Mouse (Mus musculus) CH12.LX (cell line): ENCODE measurements around the gene Zbtb5. TPM values are rescaled to one million over a fixed set of nuclear protein-coding genes. Genes with fewer than 3 reads are reported as not detected.
"Not testable (repeated sequence)": the region's sequence is repeated elsewhere in the genome, so short reads cannot be mapped to it uniquely, and the experiment has no call there.

Source experiments
- DNase-seq: peaks from one replicate; pipeline ENCODE4 v3.0.0-alpha.2; 2013; ENCODE audit errors: extremely low read depth
- H3K27ac ChIP-seq: 2 replicates; pipeline ENCODE4 v1.5.1; 2012; ENCODE audit warnings: low read depth, mild to moderate bottlenecking, control low read depth, moderate library complexity; ENCODE audit not compliant: insufficient read depth
- H3K27me3 ChIP-seq: replicated peaks from 2 replicates; pipeline ENCODE3; 2012; ENCODE audit warnings: inconsistent platforms
- H3K36me3 ChIP-seq, 2 experiments: replicated peaks in 1 of 2; 2 replicates each; pipeline versions ENCODE3 to v1.6.1; 2012; ENCODE audit warnings: inconsistent platforms in 1 of 2, low read length in 1 of 2, mild to moderate bottlenecking in 1 of 2, mixed read lengths in 1 of 2, moderate library complexity in 1 of 2; ENCODE audit not compliant: control insufficient read depth in 1 of 2, insufficient read depth in 1 of 2
- H3K4me1 ChIP-seq, 2 experiments: 2 replicates each; pipeline ENCODE4 v1.6.1; 2012; ENCODE audit warnings: inconsistent platforms in 1 of 2, moderate library complexity in 1 of 2; ENCODE audit not compliant: insufficient read depth in 2 of 2, control insufficient read depth in 1 of 2
- H3K4me2 ChIP-seq: 2 replicates; pipeline ENCODE4 v1.6.1; 2012; ENCODE audit warnings: low read depth, mild to moderate bottlenecking, control low read depth; ENCODE audit not compliant: poor library complexity, insufficient read depth, severe bottlenecking
- H3K4me3 ChIP-seq, 3 experiments: fragments of 150-350 bp in 1 of 3; sonication (generic) in 1 of 3; replicated peaks in 1 of 3; 2 replicates each; pipeline versions ENCODE3 to v1.5.1; 2011 to 2012; ENCODE audit warnings: low read depth in 2 of 3, low read length in 2 of 3, mild to moderate bottlenecking in 2 of 3, moderate library complexity in 2 of 3, control low read depth in 1 of 3, improper control_type of control experiment in 1 of 3, inconsistent platforms in 1 of 3, mixed read lengths in 1 of 3; ENCODE audit not compliant: poor library complexity in 1 of 3
- H3K79me2 ChIP-seq: replicated peaks from 2 replicates; pipeline ENCODE4 v1.6.1; 2012; ENCODE audit warnings: mild to moderate bottlenecking, moderate library complexity; ENCODE audit not compliant: control insufficient read depth, poor library complexity, insufficient read depth, severe bottlenecking; ENCODE audit errors: extremely low read depth
- H3K9ac ChIP-seq: 2 replicates; pipeline ENCODE4 v1.6.1; 2012; ENCODE audit warnings: low read depth, mild to moderate bottlenecking, control low read depth, moderate library complexity; ENCODE audit not compliant: insufficient read depth
- H3K9me3 ChIP-seq: replicated peaks from 2 replicates; pipeline ENCODE3; 2012; ENCODE audit warnings: low read length, inconsistent platforms, mixed read lengths
- CHD2 ChIP-seq: IDR thresholded peaks from 2 replicates; pipeline ENCODE4 v1.6.1; 2011; ENCODE audit warnings: low read length, improper control_type of control experiment
- CTCF ChIP-seq, 2 experiments: IDR thresholded peaks in 1 of 2; conservative IDR thresholded peaks in 1 of 2; 2 replicates each; pipeline ENCODE4 v1.5.1; 2011 to 2012; ENCODE audit warnings: low read depth in 2 of 2, low read length in 2 of 2, improper control_type of control experiment in 1 of 2, inconsistent platforms in 1 of 2, mild to moderate bottlenecking in 1 of 2, moderate library complexity in 1 of 2
- E2F4 ChIP-seq: IDR thresholded peaks from 2 replicates; pipeline ENCODE4 v1.6.1; 2011; ENCODE audit warnings: low read depth, low read length, improper control_type of control experiment; ENCODE audit not compliant: insufficient replicate concordance
- EP300 ChIP-seq: IDR thresholded peaks from 2 replicates; pipeline ENCODE4 v1.6.1; 2011; ENCODE audit warnings: low read length, improper control_type of control experiment
- MXI1 ChIP-seq: IDR thresholded peaks from 2 replicates; pipeline ENCODE4 v1.6.1; 2011; ENCODE audit warnings: mild to moderate bottlenecking, low read depth, low read length, improper control_type of control experiment
- MYC ChIP-seq: IDR thresholded peaks from 2 replicates; pipeline ENCODE4 v1.6.1; 2011; ENCODE audit warnings: low read depth, mild to moderate bottlenecking, improper control_type of control experiment, low read length
- NRF1 ChIP-seq: IDR thresholded peaks from 2 replicates; pipeline ENCODE4 v1.6.1; 2014; ENCODE audit warnings: low read depth, mild to moderate bottlenecking, inconsistent platforms, low read length, improper control_type of control experiment, moderate library complexity
- PAX5 ChIP-seq: IDR thresholded peaks from 2 replicates; pipeline ENCODE4 v1.6.1; 2012; ENCODE audit warnings: low read length, inconsistent platforms, mixed read lengths
- POLR2AphosphoS2 ChIP-seq: IDR thresholded peaks from 2 replicates; pipeline ENCODE4 v1.6.1; 2011; ENCODE audit warnings: low read depth, low read length, improper control_type of control experiment
- RAD21 ChIP-seq: IDR thresholded peaks from 2 replicates; pipeline ENCODE4 v1.6.1; 2011; ENCODE audit warnings: low read depth, mild to moderate bottlenecking, low read length, improper control_type of control experiment, moderate library complexity
- SIN3A ChIP-seq: IDR thresholded peaks from 2 replicates; pipeline ENCODE4 v1.6.1; 2012; ENCODE audit warnings: low read length, improper control_type of control experiment, inconsistent platforms
- SMC3 ChIP-seq: IDR thresholded peaks from 2 replicates; pipeline ENCODE4 v1.6.1; 2011; ENCODE audit warnings: low read depth, low read length, improper control_type of control experiment
- TCF12 ChIP-seq: IDR thresholded peaks from 2 replicates; pipeline ENCODE4 v1.6.1; 2014; ENCODE audit warnings: low read depth, mild to moderate bottlenecking, inconsistent platforms, low read length, improper control_type of control experiment
- USF1 ChIP-seq: IDR thresholded peaks from 2 replicates; pipeline ENCODE4 v1.6.1; 2014; ENCODE audit warnings: low read depth, mild to moderate bottlenecking, inconsistent platforms, low read length, improper control_type of control experiment
- dilution Hi-C: fragments of 300-500 bp; cut with MboI; formaldehyde crosslinking; loops from 2 replicates; pipeline ENCODE4 v1.14.3; 2020; ENCODE audit warnings: low sequenced_read_pairs; ENCODE audit not compliant: extremely low pct_unique_long_range_greater_than_20kb, extremely low pct_ligation_motif_present
- in situ Hi-C: fragments of 300-500 bp; cut with MboI; formaldehyde crosslinking; loops from 3 replicates; pipeline ENCODE4 v1.14.3; 2019; ENCODE audit warnings: low sequenced_read_pairs, low pct_ligation_motif_present, low pct_unique_long_range_greater_than_20kb, mixed read lengths
- polyA plus RNA-seq: library from polyadenylated mRNA; unstranded; fragments of >175 nt; gene quantifications from 2 replicates; pipeline ENCODE4 v1.2.1, GENCODE M21; 2012; ENCODE audit warnings: low read depth; ENCODE audit not compliant: insufficient read length
- total RNA-seq, 2 experiments: library from RNA; depleted of rRNA; stranded (reverse); fragments of 300-350 nt in 1 of 2; fragments of >200 nt in 1 of 2; gene quantifications; 2 replicates each; pipeline ENCODE4 v1.2.3; 2012 to 2014

Gene Zbtb5
- total and polyA plus RNA-seq, 3 experiments: 8.2 to 10.4 (median 10.0) TPM

DNA sequence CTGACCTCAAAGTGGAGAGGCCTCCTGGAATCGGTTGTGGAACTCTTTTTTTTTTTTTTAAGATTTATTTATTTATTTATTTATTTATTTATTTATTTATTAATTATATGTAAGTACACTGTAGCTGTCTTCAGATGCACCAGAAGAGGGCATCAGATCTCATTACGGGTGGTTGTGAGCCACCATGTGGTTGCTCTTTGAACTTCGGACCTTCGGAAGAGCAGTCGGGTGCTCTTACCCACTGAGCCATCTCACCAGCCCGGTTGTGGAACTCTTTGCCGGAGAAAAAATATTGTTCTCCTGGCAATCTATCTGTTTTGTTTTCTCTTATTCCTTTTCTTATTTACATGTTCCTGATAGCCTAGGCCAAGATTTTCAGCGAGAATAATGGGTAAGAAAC, 26.7 kb upstream of the Zbtb5 start:
- in situ Hi-C loops: not testable (repeated sequence)

DNA sequence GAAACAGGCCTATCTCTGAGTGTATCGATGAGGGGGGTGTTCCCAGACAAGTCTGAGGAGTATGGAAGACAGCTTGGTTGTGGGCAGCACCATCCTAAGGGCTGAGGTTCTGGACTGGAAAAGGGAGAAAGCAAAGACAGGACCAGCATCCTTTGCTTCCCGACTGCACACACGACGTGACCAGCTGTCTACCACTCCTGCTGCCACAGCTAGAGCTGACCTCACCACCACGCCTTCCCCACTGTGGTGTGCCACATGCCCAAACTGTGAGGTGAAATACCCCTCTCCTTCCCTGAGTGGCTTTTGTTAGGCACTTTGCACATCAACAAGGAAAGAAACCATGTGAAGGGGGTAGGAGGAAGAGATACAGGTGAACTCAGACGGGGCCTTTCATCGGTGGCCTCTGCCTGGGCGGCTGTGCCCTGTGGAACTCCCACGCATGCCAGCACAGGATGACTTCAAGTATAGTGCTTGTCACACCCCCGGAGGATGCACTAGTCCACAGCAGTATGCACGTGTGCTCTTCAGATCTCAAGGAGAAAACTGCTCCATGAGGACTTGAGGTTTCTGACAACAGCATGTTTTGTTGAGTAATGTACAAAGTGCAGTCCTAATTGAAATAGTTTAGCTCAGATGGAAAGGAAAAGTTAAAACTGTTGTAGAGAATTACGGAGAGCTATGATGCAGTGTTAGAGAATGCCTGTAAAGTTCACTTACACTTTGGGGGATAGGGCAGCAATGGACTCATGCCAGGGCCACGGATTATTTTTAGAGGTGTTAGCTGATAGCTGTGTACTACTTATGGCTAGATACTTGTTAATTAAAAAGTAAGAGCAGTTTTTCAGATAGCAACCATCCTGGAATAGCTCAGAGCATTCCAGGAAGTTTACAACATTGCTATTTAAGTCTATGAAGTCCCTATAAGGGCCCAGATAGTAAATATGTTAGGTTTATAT, 25.5 kb upstream of the Zbtb5 start:
- no peaks in the 10 kb centered on the region for H3K27me3 ChIP-seq
- no peak for TF ChIP-seq PAX5
- no peak for TF ChIP-seq RAD21
- no peak for TF ChIP-seq EP300
- no peak for TF ChIP-seq E2F4
- TF ChIP-seq SIN3A: no peak
- TF ChIP-seq CHD2: no peak
- no peak for TF ChIP-seq USF1
- no peak for TF ChIP-seq CTCF (conservative IDR thresholded peaks at IDR 0.05 in 1 of 2, IDR thresholded peaks at IDR 0.05 in 1 of 2; ENCODE audit: low read depth in 2 of 2, low read length in 2 of 2)
- no peak for TF ChIP-seq SMC3
- no peak for TF ChIP-seq MYC
- TF ChIP-seq TCF12: no peak
- TF ChIP-seq MXI1: no peak
- no peak for TF ChIP-seq POLR2AphosphoS2
- no peak for TF ChIP-seq NRF1
- H3K4me2 ChIP-seq: no peak overlapping the region
- H3K27ac ChIP-seq: no peak overlapping the region
- peaks cover 5 to 31% of the 10 kb centered on the region in 2 experiments for H3K36me3 ChIP-seq
- in situ Hi-C loops: no loop called here
- no peaks in the 10 kb centered on the region for H3K79me2 ChIP-seq
- no peaks in the 10 kb centered on the region for H3K9me3 ChIP-seq
- H3K9ac ChIP-seq: no peak overlapping the region
- no peak overlapping the region for H3K4me3 ChIP-seq
- dilution Hi-C loops: no loop called here
- H3K4me1 ChIP-seq: peaks cover 0 to 9% of the 10 kb centered on the region in 2 experiments; a peak in 2 of 4 replicates
- DNase-seq: no peak

More for the DNA sequence above, 26.7 kb upstream of the Zbtb5 start:
- H3K27me3 ChIP-seq, H3K9me3 ChIP-seq, H3K9ac ChIP-seq, H3K79me2 ChIP-seq, H3K4me2 ChIP-seq, H3K4me1 ChIP-seq, H3K27ac ChIP-seq, H3K4me3 ChIP-seq, dilution Hi-C loops: not testable (repeated sequence)
- peak in 1 of 2 experiments; percentile 65; a peak in 2 of 4 replicates for TF ChIP-seq CTCF (conservative IDR thresholded peaks at IDR 0.05 in 1 of 2, IDR thresholded peaks at IDR 0.05 in 1 of 2; ENCODE audit: low read depth in 2 of 2, low read length in 2 of 2)
- TF ChIP-seq SMC3: peak; percentile 19; the same call in 1 of the 2 replicates
- peak; percentile 43 for DNase-seq
- peaks cover 0 to 19% of the 10 kb centered on the region in 2 experiments for H3K36me3 ChIP-seq
